Mouse (Mus musculus) embryonic facial prominence, embryonic 15.5 days (tissue): ENCODE results near the gene Got1. TPM values are rescaled to one million over a fixed set of nuclear protein-coding genes. Genes with fewer than 3 reads are reported as not detected.

Experiments
- ATAC-seq: fragments of 200-750 bp; cut with Nextera tagmentation; 2 replicates; pipeline ENCODE4 v1.8.0; 2017; ENCODE audit warnings: low read depth, moderate TSS enrichment; ENCODE audit not compliant: insufficient number of reproducible peaks, low FRiP score, low TSS enrichment
- H3K27ac ChIP-seq: fragments of 300-500 bp; sonication (generic); replicated peaks from 2 replicates; pipeline ENCODE4 v1.5.1; 2015; ENCODE audit warnings: mild to moderate bottlenecking, inconsistent platforms
- H3K27me3 ChIP-seq: fragments of 300-500 bp; sonication (generic); 2 replicates; pipeline ENCODE4 v1.6.1; 2015; ENCODE audit warnings: inconsistent platforms
- H3K36me3 ChIP-seq: fragments of 300-500 bp; sonication (generic); 2 replicates; pipeline ENCODE4 v1.6.1; 2015; ENCODE audit warnings: mild to moderate bottlenecking, inconsistent platforms
- H3K4me1 ChIP-seq: fragments of 300-500 bp; sonication (generic); 2 replicates; pipeline ENCODE4 v1.6.1; 2015; ENCODE audit warnings: inconsistent platforms
- H3K4me2 ChIP-seq: fragments of 300-500 bp; sonication (generic); replicated peaks from 2 replicates; pipeline ENCODE4 v1.6.1; 2015; ENCODE audit warnings: mild to moderate bottlenecking, inconsistent platforms
- H3K4me3 ChIP-seq: fragments of 300-500 bp; sonication (generic); replicated peaks from 2 replicates; pipeline ENCODE4 v1.5.1; 2015; ENCODE audit warnings: mild to moderate bottlenecking, inconsistent platforms
- H3K9ac ChIP-seq: fragments of 300-500 bp; sonication (generic); 2 replicates; pipeline ENCODE4 v1.6.1; 2015; ENCODE audit warnings: inconsistent platforms
- H3K9me3 ChIP-seq: fragments of 300-500 bp; sonication (generic); replicated peaks from 2 replicates; pipeline ENCODE4 v1.6.1; 2016; ENCODE audit warnings: inconsistent platforms
- WGBS: fragments of 180-500 bp; shearing (Covaris S2); methylation state at CpG from one replicate; pipeline ENCODE4 v1.1.7; 2015; 5-methylcytosine and 5-hydroxymethylcytosine counted together
- polyA plus RNA-seq: library from polyadenylated mRNA; unstranded; fragments of >200 nt; fragmentation: Nextera tagmentation; extraction: Ambion mirVana; gene quantifications from 2 replicates; pipeline ENCODE4 v1.2.1, GENCODE M21; 2015

The Got1 gene
- 31.2 and 31.9 TPM in 2 replicates for polyA plus RNA-seq

DNA sequence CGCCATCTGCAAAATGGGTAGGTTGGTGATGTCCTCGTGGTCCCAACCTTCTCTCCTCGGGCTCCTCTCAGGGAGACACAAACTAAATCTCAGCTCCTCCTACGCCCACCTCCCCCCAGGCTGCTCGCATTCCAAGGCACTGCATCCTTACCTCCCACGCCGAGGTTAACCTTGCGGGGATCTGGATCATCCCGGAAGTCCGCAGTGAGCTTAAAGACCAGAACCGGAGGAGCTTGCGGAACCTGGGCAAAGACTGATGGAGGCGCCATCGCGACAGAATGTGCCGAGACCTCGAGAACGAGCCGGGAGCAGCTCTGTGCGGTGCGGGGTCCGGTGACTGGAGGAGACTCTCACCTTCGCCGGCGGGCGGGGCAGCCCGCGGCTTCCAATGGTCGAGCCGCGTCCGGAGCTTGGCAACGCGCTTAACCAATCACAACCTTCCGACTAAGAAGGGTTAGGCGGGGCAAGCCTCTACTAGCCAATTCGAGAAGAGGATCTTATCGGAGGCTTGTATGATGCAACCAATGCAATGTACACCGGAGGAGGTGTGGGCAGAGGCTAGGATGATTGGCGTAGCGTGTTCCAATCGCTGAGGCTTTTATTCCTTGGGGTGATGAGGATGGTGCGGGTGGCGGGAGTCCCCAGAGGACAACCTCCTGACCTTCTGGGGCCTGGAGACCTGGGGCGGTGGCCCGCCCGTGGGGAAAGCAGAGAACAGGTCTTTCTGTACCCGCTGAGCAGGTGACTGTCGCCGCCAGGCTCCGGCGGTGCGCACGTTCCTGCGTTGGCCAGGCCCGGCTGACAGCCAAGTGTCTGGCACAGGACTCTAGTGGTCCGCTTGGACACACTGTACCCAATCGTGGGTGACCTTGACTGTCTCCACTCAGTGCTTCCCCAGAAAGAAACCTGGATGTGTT lies at the start of gene Got1:
Got1 (minus strand) TSS at position 419 of the 917 bp plus-strand sequence.
- no peaks in the 10 kb centered on the region for H3K9me3 ChIP-seq
- peak within 1 kb of the TSS; percentile 75 for H3K27ac ChIP-seq
- H3K27me3 ChIP-seq = 0 out of 2 replicates have a peak, but pooled peaks cover 5% of the 10 kb centered on the region

DNA sequence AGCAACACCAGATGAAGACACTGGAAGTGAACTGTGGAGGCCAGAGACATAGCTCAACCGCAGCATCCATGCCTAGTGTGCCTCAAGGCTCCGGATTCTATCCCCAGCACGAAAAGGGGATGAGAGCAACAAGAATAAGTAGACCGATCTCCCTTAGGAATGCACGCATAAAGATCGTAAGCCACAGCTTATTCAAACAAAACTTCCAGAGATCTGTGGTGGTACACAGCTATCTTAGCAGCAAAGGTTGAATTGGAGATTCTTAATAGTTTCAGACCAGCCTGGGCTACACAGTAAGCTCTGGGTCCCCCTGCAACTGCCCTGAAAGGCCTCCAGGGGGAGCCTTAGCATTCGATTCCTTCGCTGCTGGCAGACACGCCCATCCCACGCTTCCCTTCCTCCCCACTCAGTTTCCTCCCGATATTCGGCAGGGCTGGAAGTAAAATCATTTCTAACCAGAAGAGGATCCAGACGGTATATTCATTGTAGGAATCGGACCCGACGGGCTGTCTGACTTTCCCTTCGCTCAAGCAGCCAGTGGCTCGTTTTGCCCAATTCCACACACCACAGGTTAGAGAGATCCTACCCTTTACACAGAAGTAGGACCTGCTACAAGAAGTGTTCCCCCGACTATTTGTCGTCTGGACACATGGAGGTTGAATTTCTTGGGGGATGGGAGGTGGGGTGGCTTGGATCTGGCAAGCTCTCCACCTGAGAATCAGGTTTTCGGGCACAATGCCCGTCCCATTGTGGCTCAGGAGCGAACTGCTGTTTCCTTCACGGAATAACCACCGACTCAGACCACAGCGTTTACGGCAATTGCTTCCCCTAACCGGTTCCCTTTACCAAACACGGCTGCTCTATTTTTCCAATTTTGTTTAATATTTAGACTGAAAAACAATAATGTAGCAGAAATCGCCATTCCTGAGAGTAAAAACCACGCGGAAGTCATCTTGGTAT lies 46.7 kb upstream of the Got1 start:
- Histone ChIP-seq H3K4me3 (peak overlapping the region; percentile 43), H3K4me2 (peak overlapping the region; percentile 76), H3K9me3 (no peaks in the 10 kb centered on the region), H3K9ac (peak overlapping the region; percentile 28; the same call in 1 of the 2 replicates), H3K27me3 (peaks cover 73% of the 10 kb centered on the region), H3K36me3 (no peaks in the 10 kb centered on the region), H3K27ac (no peak overlapping the region), H3K4me1 (0 out of 2 replicates have a peak, but pooled peaks cover 4% of the 10 kb centered on the region)
- WGBS = 14% methylated on average over 32 of the region's 32 CpGs
- 0 out of 2 replicates have a peak, but pooled peaks have one; percentile 43 for ATAC-seq

More for the DNA sequence above, at the start of gene Got1:
- under 1% methylated on average over 58 of the region's 58 CpGs for WGBS
- peak within 1 kb of the TSS; percentile 76 for H3K4me3 ChIP-seq
- H3K4me1 ChIP-seq = peaks cover 18% of the 10 kb centered on the region
- H3K4me2 ChIP-seq = peak within 1 kb of the TSS; percentile 89
- H3K9ac ChIP-seq = peak within 1 kb of the TSS; percentile 49
- ATAC-seq = peak; percentile 99
- no peaks in the 10 kb centered on the region for H3K36me3 ChIP-seq

DNA sequence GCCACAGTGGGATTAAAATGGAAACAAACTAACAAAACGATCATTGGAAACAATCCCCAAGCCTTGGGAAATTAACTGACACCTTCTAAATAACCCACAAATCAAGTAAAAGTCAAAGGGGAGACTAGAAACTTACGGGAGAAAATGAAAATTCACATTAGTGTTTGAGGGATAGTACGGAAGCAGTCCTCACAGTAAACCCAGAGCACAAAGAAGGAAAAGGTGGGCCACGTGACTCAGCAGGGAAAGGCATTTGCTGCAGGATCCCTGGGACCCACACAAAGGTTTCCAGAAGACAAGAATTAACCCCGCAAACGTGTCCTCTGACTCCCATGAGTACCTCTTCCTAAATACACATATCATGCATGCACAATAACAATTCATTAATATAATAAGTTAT lies 44.7 kb upstream of the Got1 start:
- no peak overlapping the region for H3K4me3 ChIP-seq
- WGBS = 32% methylated on average over 6 of the region's 6 CpGs
- no peak for ATAC-seq
- no peak overlapping the region for H3K27ac ChIP-seq
- H3K4me2 ChIP-seq = no peak overlapping the region
- H3K27me3 ChIP-seq = peaks cover 59% of the 10 kb centered on the region
- H3K36me3 ChIP-seq = no peaks in the 10 kb centered on the region
- no peak overlapping the region for H3K9ac ChIP-seq
- H3K9me3 ChIP-seq = no peaks in the 10 kb centered on the region
- 0 out of 2 replicates have a peak, but pooled peaks cover 4% of the 10 kb centered on the region for H3K4me1 ChIP-seq

DNA sequence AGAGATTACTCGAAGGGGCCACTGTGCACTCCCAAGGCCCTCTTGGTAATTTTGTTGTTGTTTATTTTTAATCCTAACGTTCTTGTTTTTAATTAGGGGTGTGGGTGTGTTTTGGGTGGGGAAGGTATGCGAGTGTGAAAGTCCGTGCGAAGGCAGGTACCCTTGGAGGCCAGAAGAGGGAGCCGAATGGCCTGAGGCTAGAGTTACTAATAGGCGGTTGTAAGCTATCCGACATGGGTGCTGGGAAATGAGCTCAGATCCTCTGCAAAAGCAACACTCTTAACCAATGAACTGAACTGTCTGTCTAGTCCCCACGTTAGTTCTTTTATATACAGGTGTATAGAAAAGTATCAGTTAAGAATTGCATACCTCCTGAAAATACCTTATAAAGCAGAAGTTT lies 43.9 kb upstream of the Got1 start:
- WGBS = 37% methylated on average over 9 of the region's 9 CpGs
- Histone ChIP-seq H3K4me1 (0 out of 2 replicates have a peak, but pooled peaks cover 4% of the 10 kb centered on the region), H3K9ac (no peak overlapping the region), H3K27ac (no peak overlapping the region), H3K9me3 (no peaks in the 10 kb centered on the region), H3K4me2 (no peak overlapping the region), H3K27me3 (peaks cover 51% of the 10 kb centered on the region), H3K36me3 (no peaks in the 10 kb centered on the region), H3K4me3 (no peak overlapping the region)
- no peak for ATAC-seq

DNA sequence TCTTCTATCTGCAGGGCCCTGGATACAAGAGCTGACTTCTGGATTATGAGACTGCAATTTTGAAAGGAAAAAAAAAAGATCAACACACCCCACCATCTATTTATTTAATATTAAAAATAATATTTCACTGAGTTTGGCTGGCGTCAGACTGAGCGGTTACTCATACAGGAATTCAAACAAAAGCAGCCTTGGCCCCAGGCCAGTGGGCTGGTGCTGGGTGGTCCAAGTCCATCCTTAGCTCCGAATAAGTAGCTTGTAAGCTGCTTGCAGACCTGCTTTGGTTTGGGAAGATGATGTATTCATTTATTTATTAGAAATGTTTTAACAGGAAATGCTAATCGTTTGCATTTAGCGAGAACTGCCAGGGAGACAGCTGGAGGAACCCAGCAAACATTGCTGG lies 38.8 kb upstream of the Got1 start:
- Histone ChIP-seq H3K4me1 (no peaks in the 10 kb centered on the region), H3K36me3 (no peaks in the 10 kb centered on the region), H3K9ac (no peak overlapping the region), H3K9me3 (no peaks in the 10 kb centered on the region), H3K4me2 (no peak overlapping the region), H3K27me3 (peaks cover 10% of the 10 kb centered on the region), H3K4me3 (no peak overlapping the region), H3K27ac (no peak overlapping the region)
- WGBS = 61% methylated on average over 5 of the region's 5 CpGs
- no peak for ATAC-seq

DNA sequence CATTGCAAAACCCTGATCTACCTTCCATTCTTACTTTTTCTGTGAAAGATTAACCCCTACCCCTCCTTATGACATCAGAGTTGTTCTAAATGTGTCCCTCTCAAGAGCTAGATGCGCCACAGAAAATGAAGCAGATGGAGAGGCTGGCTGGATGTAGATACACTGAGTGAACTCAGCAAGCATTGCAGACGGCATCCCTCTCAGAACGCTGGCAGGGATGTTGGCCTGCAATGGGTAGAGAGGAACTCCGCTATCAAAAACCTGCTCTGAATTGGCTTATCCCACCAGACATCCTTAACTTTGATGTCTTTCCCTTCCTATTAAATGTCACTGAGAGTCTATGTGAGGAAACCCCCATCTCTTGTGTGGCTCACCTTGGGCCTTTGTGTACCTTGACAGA lies 37.4 kb upstream of the Got1 start:
- Histone ChIP-seq H3K36me3 (no peaks in the 10 kb centered on the region), H3K9ac (no peak overlapping the region), H3K4me2 (no peak overlapping the region), H3K27ac (no peak overlapping the region), H3K9me3 (no peaks in the 10 kb centered on the region), H3K4me3 (no peak overlapping the region), H3K27me3 (no peaks in the 10 kb centered on the region; the same call in 1 of the 2 replicates), H3K4me1 (no peaks in the 10 kb centered on the region)
- no peak for ATAC-seq
- WGBS = 83% methylated on average over 4 of the region's 4 CpGs

DNA sequence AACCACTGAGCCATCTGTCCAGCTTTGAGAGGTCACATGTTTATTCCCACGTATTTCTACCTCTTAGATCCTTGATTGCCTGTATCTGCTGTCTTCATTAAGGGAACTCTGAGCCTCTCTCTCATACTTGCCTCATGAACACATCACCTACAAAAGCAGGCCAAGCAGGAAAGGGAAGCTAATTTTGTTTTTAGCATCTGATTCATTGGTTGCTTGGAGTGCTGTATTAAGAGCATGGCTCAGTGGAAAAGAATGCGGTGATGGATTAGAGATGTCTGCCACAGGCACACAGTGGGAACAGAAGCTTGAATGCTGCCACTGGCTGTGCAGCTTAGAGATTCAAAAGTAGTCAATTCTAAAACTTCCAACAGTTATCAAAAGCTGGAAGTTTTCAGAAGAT lies 35.8 kb upstream of the Got1 start:
- H3K27ac ChIP-seq = no peak overlapping the region
- no peak overlapping the region for H3K4me2 ChIP-seq
- H3K4me1 ChIP-seq = no peaks in the 10 kb centered on the region
- H3K9me3 ChIP-seq = no peaks in the 10 kb centered on the region
- H3K27me3 ChIP-seq = no peaks in the 10 kb centered on the region; the same call in 1 of the 2 replicates
- no peak for ATAC-seq
- no peak overlapping the region for H3K4me3 ChIP-seq
- WGBS = 73% methylated on average over 2 of the region's 2 CpGs
- H3K36me3 ChIP-seq = no peaks in the 10 kb centered on the region
- no peak overlapping the region for H3K9ac ChIP-seq

DNA sequence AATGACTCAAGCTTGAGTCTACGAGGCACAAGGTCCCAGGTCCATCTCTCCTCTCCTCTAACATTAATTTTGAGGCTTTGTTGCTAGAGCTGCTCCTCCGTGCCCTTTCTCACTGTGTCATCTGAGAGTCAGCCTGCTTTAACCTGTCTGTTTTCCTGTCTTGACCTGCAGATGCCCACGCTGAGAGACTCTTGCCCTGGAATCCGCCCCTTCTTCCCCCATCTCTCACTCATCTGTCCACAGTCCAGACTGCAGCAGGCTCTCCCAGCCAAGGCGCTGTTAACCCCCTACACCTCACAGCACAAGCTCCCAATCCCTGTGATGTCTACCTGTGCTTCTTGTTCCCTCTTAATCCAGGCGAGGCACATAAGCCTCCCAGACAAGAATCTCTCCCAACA lies 27.1 kb upstream of the Got1 start:
- Histone ChIP-seq H3K36me3 (no peaks in the 10 kb centered on the region), H3K27me3 (peaks cover 24% of the 10 kb centered on the region), H3K4me3 (no peak overlapping the region), H3K9ac (no peak overlapping the region), H3K4me2 (no peak overlapping the region), H3K4me1 (no peaks in the 10 kb centered on the region), H3K27ac (no peak overlapping the region), H3K9me3 (no peaks in the 10 kb centered on the region)
- 53% methylated on average over 6 of the region's 6 CpGs for WGBS
- no peak for ATAC-seq

DNA sequence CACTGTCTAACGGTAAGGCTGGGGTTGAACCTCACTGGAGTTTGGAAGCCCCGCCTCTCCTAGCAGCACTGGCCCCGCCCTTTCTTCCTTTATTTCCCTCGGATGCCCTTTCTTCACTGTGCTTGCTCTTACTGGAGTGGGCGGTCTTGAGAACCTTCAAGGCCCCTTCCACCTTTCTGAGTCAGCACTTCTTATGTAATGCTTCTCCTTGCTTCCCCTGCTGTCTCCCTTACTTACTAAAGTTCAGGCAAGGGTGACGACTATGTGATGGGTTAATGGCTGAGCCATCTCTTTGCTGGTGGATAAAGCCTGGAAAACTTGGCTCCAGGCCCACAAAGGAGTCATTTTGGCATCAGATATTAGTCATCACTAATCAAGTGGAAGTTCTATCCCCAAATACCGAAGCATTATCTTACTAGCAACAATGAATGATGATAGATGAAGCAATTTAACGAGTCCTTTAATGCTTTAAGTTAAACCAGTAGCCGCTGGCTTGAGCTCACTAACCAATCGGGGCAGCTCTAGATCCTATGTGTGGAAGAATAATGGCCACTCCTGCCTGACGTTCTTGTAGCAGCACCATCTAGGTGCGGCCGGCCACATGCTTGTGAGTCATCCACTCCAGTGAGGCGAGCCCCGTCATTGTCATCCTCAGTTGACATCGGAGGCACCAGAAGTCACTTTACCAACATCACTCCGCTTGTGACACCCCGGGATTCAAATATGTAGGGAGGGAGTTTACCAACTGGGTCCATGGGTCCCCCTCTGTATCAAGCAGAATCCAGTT lies 26.5 kb upstream of the Got1 start:
- Histone ChIP-seq H3K36me3 (no peaks in the 10 kb centered on the region), H3K4me3 (no peak overlapping the region), H3K9ac (no peak overlapping the region), H3K4me1 (no peaks in the 10 kb centered on the region), H3K9me3 (no peaks in the 10 kb centered on the region), H3K4me2 (no peak overlapping the region), H3K27ac (no peak overlapping the region), H3K27me3 (peaks cover 30% of the 10 kb centered on the region)
- WGBS = 79% methylated on average over 18 of the region's 18 CpGs
- ATAC-seq = 0 out of 2 replicates have a peak, but pooled peaks have one; percentile 29

DNA sequence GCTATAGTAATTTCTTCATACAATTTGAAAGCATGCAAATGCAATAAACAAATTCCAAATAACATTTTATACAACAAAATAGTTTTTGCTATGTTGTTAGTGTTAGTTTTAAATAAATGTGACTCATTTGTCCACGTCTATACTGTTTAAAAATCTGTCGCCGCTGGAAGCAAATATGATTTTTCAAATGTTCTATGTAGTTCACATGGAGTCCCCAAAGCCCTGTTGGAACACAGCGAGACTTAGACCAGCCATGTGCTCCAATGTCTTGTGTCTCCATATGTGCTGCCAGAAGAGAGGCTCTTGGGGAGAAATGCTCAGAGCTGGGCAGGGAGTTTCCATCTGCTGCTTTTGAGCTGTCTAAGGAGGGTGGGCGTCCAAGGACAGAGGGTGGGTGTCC lies 23.7 kb upstream of the Got1 start:
- H3K27ac ChIP-seq = no peak overlapping the region
- 81% methylated on average over 5 of the region's 5 CpGs for WGBS
- no peaks in the 10 kb centered on the region for H3K4me1 ChIP-seq
- H3K4me2 ChIP-seq = no peak overlapping the region
- H3K9me3 ChIP-seq = no peaks in the 10 kb centered on the region
- H3K27me3 ChIP-seq = peaks cover 40% of the 10 kb centered on the region
- no peaks in the 10 kb centered on the region for H3K36me3 ChIP-seq
- H3K4me3 ChIP-seq = no peak overlapping the region
- no peak for ATAC-seq
- H3K9ac ChIP-seq = no peak overlapping the region
